Mouse (Mus musculus) liver, embryonic 14.5 days (tissue): Measurements from ENCODE around the gene Fars2. TPM values are rescaled to one million over a fixed set of nuclear protein-coding genes. Genes with fewer than 3 reads are reported as not detected.

Source experiments
- ATAC-seq: fragments of 200-750 bp; cut with Nextera tagmentation; 2 replicates; pipeline ENCODE4 v1.8.0; 2017; ENCODE audit warnings: moderate number of reproducible peaks, mild to moderate bottlenecking, moderate library complexity; ENCODE audit not compliant: insufficient read depth
- DNase-seq, 3 experiments: peaks; one replicate each; pipeline ENCODE4 v3.0.0-alpha.2; 2012 to 2013; ENCODE audit warnings: low read depth in 3 of 3, low spot score in 3 of 3
- H3K27ac ChIP-seq: fragments of 300-500 bp; sonication (generic); 2 replicates; pipeline ENCODE4 v1.5.1; 2014; ENCODE audit warnings: moderate library complexity, mild to moderate bottlenecking, control low read depth, inconsistent platforms
- H3K27me3 ChIP-seq: fragments of 300-500 bp; sonication (generic); 2 replicates; pipeline ENCODE4 v1.6.1; 2014; ENCODE audit warnings: mild to moderate bottlenecking, low read length, moderate library complexity; ENCODE audit not compliant: control insufficient read depth, insufficient read depth
- H3K36me3 ChIP-seq: fragments of 300-500 bp; sonication (generic); replicated peaks from 2 replicates; pipeline ENCODE4 v1.6.1; 2014; ENCODE audit warnings: low read depth; ENCODE audit not compliant: control insufficient read depth, insufficient read depth
- H3K4me1 ChIP-seq, 2 experiments: fragments of 200-500 bp in 1 of 2; fragments of 300-500 bp in 1 of 2; sonication (generic) in 1 of 2; replicated peaks; 2 replicates each; pipeline ENCODE4 v1.6.1; 2012 to 2014; ENCODE audit warnings: antibody characterized with exemption in 1 of 2, inconsistent platforms in 1 of 2, low read length in 1 of 2; ENCODE audit not compliant: control insufficient read depth in 2 of 2, insufficient read depth in 2 of 2
- H3K4me2 ChIP-seq: fragments of 300-500 bp; sonication (generic); 2 replicates; pipeline ENCODE4 v1.6.1; 2014; ENCODE audit warnings: low read depth, mild to moderate bottlenecking, control low read depth, moderate library complexity
- H3K4me3 ChIP-seq, 2 experiments: fragments of 200-500 bp in 1 of 2; fragments of 300-500 bp in 1 of 2; sonication (generic) in 1 of 2; 2 replicates each; pipeline ENCODE4 v1.5.1; 2012 to 2014; ENCODE audit warnings: low read depth in 2 of 2, low read length in 2 of 2, mild to moderate bottlenecking in 2 of 2, control low read depth in 1 of 2, inconsistent platforms in 1 of 2, moderate library complexity in 1 of 2; ENCODE audit not compliant: insufficient read depth in 1 of 2
- H3K9ac ChIP-seq: fragments of 300-500 bp; sonication (generic); replicated peaks from 2 replicates; pipeline ENCODE4 v1.6.1; 2014; ENCODE audit warnings: mild to moderate bottlenecking, control low read depth, moderate library complexity
- H3K9me3 ChIP-seq: fragments of 300-500 bp; sonication (generic); 2 replicates; pipeline ENCODE4 v1.6.1; 2016; ENCODE audit warnings: low read length, mixed read lengths; ENCODE audit not compliant: control insufficient read depth
- CTCF ChIP-seq: IDR thresholded peaks from 2 replicates; pipeline ENCODE4 v1.5.1; 2016; ENCODE audit warnings: antibody characterized with exemption, low read depth, control low read depth
- EP300 ChIP-seq: IDR thresholded peaks from 2 replicates; pipeline ENCODE4 v1.6.1; 2016; ENCODE audit warnings: antibody characterized with exemption, low read depth
- WGBS: fragments of 180-500 bp; shearing (Covaris S2); extraction: QIAGEN DNeasy Blood & Tissue Kit; methylation state at CpG from one replicate; pipeline ENCODE4 v1.1.7; 2014; ENCODE audit not compliant: insufficient replicate concordance; 5-methylcytosine and 5-hydroxymethylcytosine counted together
- polyA plus RNA-seq, 2 experiments: library from polyadenylated mRNA; depleted of rRNA in 1 of 2; stranded (reverse) in 1 of 2; unstranded in 1 of 2; fragments of >200 nt; fragmentation: Nextera tagmentation in 1 of 2; extraction: Ambion mirVana in 1 of 2; gene quantifications; 2 replicates each; pipeline versions ENCODE4 v1.2.1 to v1.2.3; 2012 to 2014

Fars2 gene
- polyA plus RNA-seq, 2 experiments: 18.8 to 23.0 TPM

DNA sequence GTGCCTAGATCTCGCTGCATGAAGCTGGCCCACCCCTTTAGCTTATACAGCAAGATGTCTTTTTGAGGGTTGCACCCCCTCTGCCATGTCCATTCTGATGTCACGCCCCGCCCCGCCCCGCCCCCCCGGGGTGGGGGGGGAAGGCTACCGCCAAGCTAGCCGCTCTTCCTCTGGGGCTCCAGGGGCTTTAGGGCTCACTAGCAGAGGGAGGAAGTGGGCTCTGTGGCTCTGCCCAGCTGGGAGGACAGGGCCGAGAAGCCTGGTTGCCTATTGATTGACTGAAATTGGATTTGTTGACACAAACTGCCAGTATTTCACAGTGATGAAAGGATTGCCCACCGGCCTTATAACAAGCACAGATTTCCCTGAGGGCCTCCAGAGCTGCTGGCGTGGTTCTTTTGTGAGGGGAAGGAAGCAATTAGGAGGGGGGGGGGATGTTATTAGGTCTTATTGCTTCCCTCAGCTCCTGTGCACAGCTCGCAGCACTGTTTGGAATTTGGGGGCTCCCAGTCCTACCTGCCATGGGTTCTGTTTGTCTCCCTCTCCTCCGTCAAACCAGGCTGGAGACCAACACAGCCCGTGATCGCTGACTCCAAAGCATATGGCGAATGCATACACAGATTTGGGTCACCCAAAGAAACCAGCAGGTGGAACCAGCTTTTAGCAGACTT, 466.4 kb downstream of the Fars2 start:
- Histone ChIP-seq H3K4me2 (no peak overlapping the region), H3K9ac (no peak overlapping the region), H3K27me3 (no peaks in the 10 kb centered on the region), H3K4me3 (no peak overlapping the region), H3K27ac (no peak overlapping the region), H3K36me3 (no peaks in the 10 kb centered on the region), H3K9me3 (no peaks in the 10 kb centered on the region), H3K4me1 (peaks cover 0 to 4% of the 10 kb centered on the region in 2 experiments; a peak in 1 of 4 replicates)
- DNase-seq (no peak), ATAC-seq (no peak)
- WGBS: 22% methylated on average over 13 of the region's 16 CpGs
- TF ChIP-seq EP300 (no peak), CTCF (no peak)

DNA sequence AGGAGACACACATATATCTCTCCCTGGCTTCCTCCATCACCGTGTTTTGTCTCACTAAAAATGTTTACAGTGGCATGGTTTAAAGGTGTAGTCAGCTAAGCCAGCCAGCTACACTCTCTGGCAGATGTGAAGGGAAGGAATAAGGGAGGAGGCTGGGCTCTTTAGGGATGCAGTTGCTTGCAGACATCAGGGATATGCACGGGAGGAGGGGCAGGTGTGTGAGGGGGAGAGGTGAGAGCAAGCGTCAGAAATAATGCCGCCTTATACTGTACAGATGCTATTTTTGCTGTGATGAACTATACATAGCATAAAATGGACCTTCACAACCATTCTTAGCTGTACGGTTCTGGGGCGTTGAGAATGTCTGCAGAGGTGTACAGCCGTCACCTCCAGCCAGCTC, 467.0 kb downstream of the Fars2 start:
- 55% methylated on average over 7 of the region's 7 CpGs for WGBS
- Histone ChIP-seq H3K9me3 (no peaks in the 10 kb centered on the region), H3K27ac (no peak overlapping the region), H3K4me3 (no peak overlapping the region), H3K9ac (no peak overlapping the region), H3K27me3 (no peaks in the 10 kb centered on the region), H3K4me2 (no peak overlapping the region), H3K36me3 (no peaks in the 10 kb centered on the region), H3K4me1 (peaks cover 0 to 4% of the 10 kb centered on the region in 2 experiments; a peak in 1 of 4 replicates)
- ATAC-seq: no peak
- no peak for TF ChIP-seq CTCF
- TF ChIP-seq EP300: no peak
- DNase-seq: no peak

DNA sequence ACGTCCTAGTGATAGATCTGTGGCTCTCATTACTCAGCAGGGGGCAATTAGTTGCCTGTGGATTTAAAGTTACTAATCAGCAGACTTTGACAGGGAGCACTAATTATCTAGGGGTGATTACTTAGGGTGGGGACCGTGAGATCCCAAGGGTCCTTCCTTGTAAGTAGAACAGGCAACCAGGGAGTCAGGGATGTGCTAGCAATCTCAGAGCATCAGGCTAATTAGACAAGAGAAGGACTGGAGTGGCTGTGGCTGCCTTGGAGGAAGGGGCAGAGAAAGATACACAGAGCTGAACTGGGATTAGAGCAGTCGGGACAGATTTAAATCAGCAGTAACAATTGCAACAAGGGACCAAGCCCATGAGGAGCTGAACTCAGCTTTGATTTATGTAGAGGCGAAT, 471.9 kb downstream of the Fars2 start:
- Histone ChIP-seq H3K4me1 (no peaks in the 10 kb centered on the region), H3K4me3 (no peak overlapping the region), H3K9me3 (no peaks in the 10 kb centered on the region), H3K36me3 (no peaks in the 10 kb centered on the region), H3K9ac (no peak overlapping the region), H3K27ac (no peak overlapping the region), H3K4me2 (no peak overlapping the region), H3K27me3 (no peaks in the 10 kb centered on the region)
- TF ChIP-seq EP300 (no peak), CTCF (no peak)
- DNase-seq: no peak
- no peak for ATAC-seq
- 42% methylated on average over 4 of the region's 4 CpGs for WGBS

DNA sequence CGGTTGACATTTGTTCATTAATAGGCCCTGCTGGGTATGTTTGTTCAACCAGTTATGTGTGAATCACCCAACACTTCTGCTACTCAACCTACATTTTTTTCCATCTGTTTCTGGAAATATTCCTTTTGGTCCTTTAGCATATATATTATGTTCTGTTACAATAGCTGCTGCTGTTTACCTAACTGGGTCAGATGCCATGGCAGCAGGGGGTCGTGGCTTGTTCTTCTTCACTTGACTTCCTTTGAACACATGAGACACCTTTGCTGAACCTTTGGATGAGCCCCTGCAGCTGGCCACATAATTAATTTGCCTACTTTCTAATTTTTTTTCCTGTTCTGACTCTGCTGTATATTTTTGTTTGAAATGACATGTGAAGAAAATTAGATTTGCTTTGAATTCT, 475.1 kb downstream of the Fars2 start:
- no peak overlapping the region for H3K27ac ChIP-seq
- no peak overlapping the region for H3K4me3 ChIP-seq
- H3K36me3 ChIP-seq: no peaks in the 10 kb centered on the region
- H3K27me3 ChIP-seq: no peaks in the 10 kb centered on the region
- WGBS: 53% methylated on average over 2 of the region's 2 CpGs
- H3K4me1 ChIP-seq: no peaks in the 10 kb centered on the region
- ATAC-seq (no peak), DNase-seq (no peak)
- H3K4me2 ChIP-seq: no peak overlapping the region
- no peaks in the 10 kb centered on the region for H3K9me3 ChIP-seq
- no peak overlapping the region for H3K9ac ChIP-seq
- TF ChIP-seq CTCF (no peak), EP300 (no peak)

DNA sequence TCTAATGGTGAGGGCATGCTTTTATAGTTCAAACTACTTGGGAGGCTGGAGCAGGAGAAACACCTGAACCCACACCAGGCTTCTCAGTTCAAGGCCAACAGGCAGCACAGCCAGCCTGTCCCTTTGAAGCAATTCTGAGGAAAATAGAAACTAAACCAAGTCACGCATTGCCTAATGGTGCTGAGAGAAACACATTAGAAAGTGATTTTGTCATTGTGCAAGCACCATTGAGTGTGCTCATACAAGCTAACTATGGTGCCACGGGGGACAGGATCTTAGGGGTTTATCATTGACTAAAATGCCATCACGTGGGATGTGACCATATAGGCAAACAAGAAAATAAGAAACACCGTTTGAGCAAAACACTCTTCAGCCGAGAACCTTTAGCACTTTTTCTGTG, 489.5 kb downstream of the Fars2 start:
- no peaks in the 10 kb centered on the region for H3K4me1 ChIP-seq
- no peak for ATAC-seq
- no peak overlapping the region for H3K4me3 ChIP-seq
- H3K36me3 ChIP-seq: no peaks in the 10 kb centered on the region
- H3K4me2 ChIP-seq: no peak overlapping the region
- H3K27me3 ChIP-seq: no peaks in the 10 kb centered on the region
- no peak overlapping the region for H3K27ac ChIP-seq
- no peak for DNase-seq
- H3K9me3 ChIP-seq: no peaks in the 10 kb centered on the region
- no peak overlapping the region for H3K9ac ChIP-seq
- WGBS: 58% methylated on average over 5 of the region's 5 CpGs
- no peak for TF ChIP-seq CTCF
- TF ChIP-seq EP300: no peak
